Mouse (Mus musculus) lung, postnatal 0 days (tissue): ENCODE measurements around the gene Otx2. TPM values are rescaled to one million over a fixed set of nuclear protein-coding genes. Genes with fewer than 3 reads are reported as not detected.

Experiments used
- ATAC-seq: fragments of 200-750 bp; cut with Nextera tagmentation; 2 replicates; pipeline ENCODE4 v1.8.0; 2017; ENCODE audit warnings: moderate library complexity
- DNase-seq: peaks from one replicate; pipeline ENCODE4 v3.0.0-alpha.2; 2016; ENCODE audit warnings: low spot score
- H3K27ac ChIP-seq: fragments of 300-500 bp; sonication (generic); 2 replicates; pipeline ENCODE4 v1.5.1; 2014; ENCODE audit warnings: antibody characterized with exemption, mild to moderate bottlenecking, low read length, mixed read lengths
- H3K27me3 ChIP-seq: fragments of 300-500 bp; sonication (generic); replicated peaks from 2 replicates; pipeline ENCODE4 v1.6.1; 2014; ENCODE audit warnings: low read length, mixed read lengths; ENCODE audit not compliant: insufficient read depth
- H3K36me3 ChIP-seq: fragments of 300-500 bp; sonication (generic); 2 replicates; pipeline ENCODE4 v1.6.1; 2014; ENCODE audit warnings: low read length, mixed read lengths; ENCODE audit not compliant: insufficient read depth
- H3K4me1 ChIP-seq: fragments of 300-500 bp; sonication (generic); 2 replicates; pipeline ENCODE4 v1.6.1; 2014; ENCODE audit warnings: antibody characterized with exemption, low read depth, low read length, mixed read lengths; ENCODE audit not compliant: insufficient read depth
- H3K4me2 ChIP-seq: fragments of 300-500 bp; sonication (generic); replicated peaks from 2 replicates; pipeline ENCODE4 v1.6.1; 2014; ENCODE audit warnings: low read depth, mild to moderate bottlenecking, low read length, moderate library complexity, mixed read lengths
- H3K4me3 ChIP-seq: fragments of 300-500 bp; sonication (generic); 2 replicates; pipeline ENCODE4 v1.5.1; 2014; ENCODE audit warnings: low read depth, low read length
- H3K9ac ChIP-seq: fragments of 300-500 bp; sonication (generic); replicated peaks from 2 replicates; pipeline ENCODE4 v1.6.1; 2014; ENCODE audit warnings: low read depth, mild to moderate bottlenecking
- H3K9me3 ChIP-seq: fragments of 300-500 bp; sonication (generic); 2 replicates; pipeline ENCODE4 v1.6.1; 2016; ENCODE audit warnings: low read length, mixed read lengths
- CTCF ChIP-seq: IDR thresholded peaks from 2 replicates; pipeline ENCODE4 v1.5.1; 2016; ENCODE audit warnings: antibody characterized with exemption, mild to moderate bottlenecking
- EP300 ChIP-seq: IDR thresholded peaks from 2 replicates; pipeline ENCODE4 v1.6.1; 2016; ENCODE audit warnings: antibody characterized with exemption, mild to moderate bottlenecking, control low read depth
- WGBS: fragments of 180-500 bp; shearing (Covaris S2); extraction: QIAGEN DNeasy Blood & Tissue Kit; methylation state at CpG from one replicate; pipeline ENCODE4 v1.1.7; 2014; 5-methylcytosine and 5-hydroxymethylcytosine counted together
- polyA plus RNA-seq: library from polyadenylated mRNA; unstranded; fragments of >200 nt; fragmentation: Nextera tagmentation; extraction: Ambion mirVana; gene quantifications from 2 replicates; pipeline ENCODE4 v1.2.1, GENCODE M21; 2015

The Otx2 gene
- polyA plus RNA-seq, 1 experiment from 2014 or later: not detected

GRCm38 (mm10) chr14:48669541-48670257, 3.9 kb downstream of the Otx2 start:
- no peak for ATAC-seq
- Histone ChIP-seq H3K27ac (no peak overlapping the region), H3K9me3 (no peaks in the 10 kb centered on the region), H3K4me2 (no peak overlapping the region), H3K36me3 (no peaks in the 10 kb centered on the region), H3K27me3 (peaks cover 85% of the 10 kb centered on the region), H3K9ac (no peak overlapping the region), H3K4me3 (no peak overlapping the region), H3K4me1 (no peaks in the 10 kb centered on the region)
- no peak for DNase-seq
- 2% methylated on average over 18 of the region's 18 CpGs for WGBS
- TF ChIP-seq EP300 (no peak), CTCF (no peak)

- no peak overlapping the region for H3K4me2 ChIP-seq
- H3K36me3 ChIP-seq: no peaks in the 10 kb centered on the region
- DNase-seq (no peak), ATAC-seq (no peak)
- WGBS: 2% methylated on average over 29 of the region's 29 CpGs
- H3K4me1 ChIP-seq: no peaks in the 10 kb centered on the region
- peaks cover 78% of the 10 kb centered on the region for H3K27me3 ChIP-seq
- H3K4me3 ChIP-seq: no peak overlapping the region
- TF ChIP-seq EP300 (no peak), CTCF (no peak)
- H3K9me3 ChIP-seq: no peaks in the 10 kb centered on the region
- H3K9ac ChIP-seq: no peak overlapping the region
- no peak overlapping the region for H3K27ac ChIP-seq
Measured at GRCm38 (mm10) chr14:48668761-48669303, 4.8 kb downstream of the Otx2 start.

DNA sequence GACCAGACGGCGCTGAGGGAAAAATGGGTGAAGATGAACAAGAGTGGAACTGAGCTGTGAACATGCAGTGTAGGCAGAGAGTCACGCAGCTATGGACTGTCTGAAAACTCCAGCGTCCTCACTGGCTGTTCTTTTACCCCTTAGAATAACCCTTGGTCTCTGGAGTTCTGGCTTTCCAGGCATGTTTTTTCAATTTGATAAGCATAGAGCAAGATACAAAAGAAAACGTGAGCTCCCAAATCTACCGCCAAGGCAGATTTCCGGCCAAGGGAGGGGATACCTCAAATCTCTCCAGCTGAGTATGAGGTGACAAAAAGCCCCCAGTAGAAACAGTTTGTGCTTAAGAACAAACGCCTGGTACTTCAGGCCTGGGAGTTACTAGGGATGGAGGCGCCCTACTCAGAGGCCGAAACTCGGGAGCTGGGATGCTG, 5.6 kb downstream of the Otx2 start:
- no peak for ATAC-seq
- Histone ChIP-seq H3K27me3 (peaks cover 75% of the 10 kb centered on the region), H3K9me3 (no peaks in the 10 kb centered on the region), H3K4me2 (no peak overlapping the region), H3K27ac (no peak overlapping the region), H3K9ac (no peak overlapping the region), H3K36me3 (no peaks in the 10 kb centered on the region), H3K4me1 (no peaks in the 10 kb centered on the region), H3K4me3 (no peak overlapping the region)
- TF ChIP-seq EP300 (no peak), CTCF (no peak)
- no peak for DNase-seq
- WGBS: 2% methylated on average over 11 of the region's 11 CpGs

DNA sequence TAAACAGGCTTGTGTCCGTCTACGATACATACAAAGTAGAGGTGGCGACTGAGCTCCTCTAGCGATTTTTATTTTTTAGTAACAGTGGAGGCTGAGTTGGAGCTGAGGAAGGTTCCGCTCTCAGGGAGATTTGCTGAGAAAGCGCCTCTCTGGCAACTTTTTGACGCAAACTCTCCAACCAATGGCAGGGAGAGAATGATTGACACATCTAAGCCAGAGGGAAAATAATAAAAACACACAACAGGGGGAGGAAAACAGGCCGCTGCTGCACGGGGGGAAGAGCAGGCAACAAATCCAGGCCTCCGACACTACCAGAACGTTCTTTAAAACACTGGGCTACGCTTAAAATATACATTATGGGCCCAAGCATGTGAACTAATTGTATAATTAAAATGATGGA, 6.2 kb downstream of the Otx2 start:
- no peaks in the 10 kb centered on the region for H3K9me3 ChIP-seq
- 4% methylated on average over 12 of the region's 12 CpGs for WGBS
- no peak overlapping the region for H3K4me3 ChIP-seq
- no peaks in the 10 kb centered on the region for H3K4me1 ChIP-seq
- H3K36me3 ChIP-seq: no peaks in the 10 kb centered on the region
- no peak for DNase-seq
- ATAC-seq: no peak
- peaks cover 73% of the 10 kb centered on the region for H3K27me3 ChIP-seq
- no peak overlapping the region for H3K4me2 ChIP-seq
- no peak overlapping the region for H3K9ac ChIP-seq
- TF ChIP-seq CTCF (no peak), EP300 (no peak)
- H3K27ac ChIP-seq: no peak overlapping the region

DNA sequence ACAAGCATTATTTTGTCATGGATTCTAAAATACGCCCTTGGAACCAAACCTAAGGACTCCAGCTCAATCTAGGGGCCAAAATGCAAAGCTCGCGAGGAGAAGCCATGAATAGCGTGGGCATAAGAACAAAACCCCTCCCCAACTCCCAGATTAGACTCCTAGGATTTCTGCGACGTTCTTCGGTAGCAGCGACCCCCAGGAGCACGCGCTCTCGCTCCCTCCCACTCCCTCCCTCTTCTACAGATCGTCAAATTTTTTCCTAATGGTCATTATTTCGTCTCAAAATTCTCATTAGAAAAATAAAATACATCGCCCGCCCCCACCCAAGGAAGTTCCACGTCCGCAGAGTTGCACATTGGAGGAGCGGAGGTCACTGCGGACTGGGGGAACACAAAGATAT, 6.8 kb downstream of the Otx2 start:
- no peak overlapping the region for H3K9ac ChIP-seq
- H3K4me3 ChIP-seq: no peak overlapping the region
- H3K4me2 ChIP-seq: no peak overlapping the region
- WGBS: 1% methylated on average over 19 of the region's 19 CpGs
- no peaks in the 10 kb centered on the region for H3K36me3 ChIP-seq
- no peak overlapping the region for H3K27ac ChIP-seq
- TF ChIP-seq EP300 (no peak), CTCF (no peak)
- H3K4me1 ChIP-seq: no peaks in the 10 kb centered on the region
- no peak for DNase-seq
- ATAC-seq: no peak
- H3K9me3 ChIP-seq: no peaks in the 10 kb centered on the region
- peaks cover 74% of the 10 kb centered on the region for H3K27me3 ChIP-seq

GRCm38 (mm10) chr14:48665816-48666661, 7.6 kb downstream of the Otx2 start:
- ATAC-seq (no peak), DNase-seq (no peak)
- peak overlapping the region; percentile 22; the same call in 1 of the 2 replicates for H3K4me2 ChIP-seq
- no peaks in the 10 kb centered on the region for H3K36me3 ChIP-seq
- H3K4me1 ChIP-seq: no peaks in the 10 kb centered on the region
- no peaks in the 10 kb centered on the region for H3K9me3 ChIP-seq
- no peak for TF ChIP-seq CTCF
- TF ChIP-seq EP300: no peak
- no peak overlapping the region for H3K27ac ChIP-seq
- H3K9ac ChIP-seq: no peak overlapping the region
- peaks cover 74% of the 10 kb centered on the region for H3K27me3 ChIP-seq
- under 1% methylated on average over 52 of the region's 52 CpGs for WGBS
- H3K4me3 ChIP-seq: 0 out of 2 replicates have a peak overlapping the region, but pooled peaks have one; percentile 8
